Mouse (Mus musculus) limb, embryonic 12.5 days (tissue): Measurements from ENCODE around the gene Dcun1d3. TPM values are rescaled to one million over a fixed set of nuclear protein-coding genes. Genes with fewer than 3 reads are reported as not detected.

ENCODE experiments used
- ATAC-seq: fragments of 200-750 bp; cut with Nextera tagmentation; 2 replicates; pipeline ENCODE4 v1.8.0; 2017; ENCODE audit warnings: low read depth, moderate TSS enrichment; ENCODE audit not compliant: insufficient number of reproducible peaks, insufficient read depth, low FRiP score, low TSS enrichment
- H3K27ac ChIP-seq: fragments of 300-500 bp; sonication (generic); 2 replicates; pipeline ENCODE4 v1.5.1; 2016; ENCODE audit warnings: mild to moderate bottlenecking, moderate library complexity
- H3K27me3 ChIP-seq: fragments of 300-500 bp; sonication (generic); 2 replicates; pipeline ENCODE4 v1.6.1; 2016; ENCODE audit warnings: mild to moderate bottlenecking, moderate library complexity
- H3K36me3 ChIP-seq: fragments of 300-500 bp; sonication (generic); 2 replicates; pipeline ENCODE4 v1.6.1; 2016; ENCODE audit warnings: mild to moderate bottlenecking, moderate library complexity
- H3K4me1 ChIP-seq: fragments of 300-500 bp; sonication (generic); replicated peaks from 2 replicates; pipeline ENCODE4 v1.6.1; 2016
- H3K4me2 ChIP-seq: fragments of 300-500 bp; sonication (generic); 2 replicates; pipeline ENCODE4 v1.6.1; 2016; ENCODE audit warnings: mild to moderate bottlenecking, moderate library complexity
- H3K4me3 ChIP-seq: fragments of 300-500 bp; sonication (generic); replicated peaks from 2 replicates; pipeline ENCODE4 v1.5.1; 2016; ENCODE audit warnings: mild to moderate bottlenecking
- H3K9ac ChIP-seq: fragments of 300-500 bp; sonication (generic); replicated peaks from 2 replicates; pipeline ENCODE4 v1.6.1; 2016; ENCODE audit warnings: mild to moderate bottlenecking, moderate library complexity
- H3K9me3 ChIP-seq: fragments of 300-500 bp; sonication (generic); 2 replicates; pipeline ENCODE4 v1.6.1; 2016; ENCODE audit warnings: mild to moderate bottlenecking, moderate library complexity
- WGBS: fragments of 180-500 bp; shearing (Covaris S2); methylation state at CpG from one replicate; pipeline ENCODE4 v1.1.7; 2016; 5-methylcytosine and 5-hydroxymethylcytosine counted together
- polyA plus RNA-seq: library from polyadenylated mRNA; unstranded; fragments of >200 nt; fragmentation: Nextera tagmentation; extraction: Ambion mirVana; gene quantifications from 2 replicates; pipeline ENCODE4 v1.2.1, GENCODE M21; 2016

Gene Dcun1d3
- polyA plus RNA-seq, 1 experiment from 2014 or later: 13.9 TPM

GRCm38 (mm10) chr7:119898247-119898856 is 2.3 kb upstream of the Dcun1d3 start:
- no peaks in the 10 kb centered on the region for H3K36me3 ChIP-seq
- H3K4me2 ChIP-seq: no peak overlapping the region
- WGBS: 79% methylated on average over 1 of the region's 1 CpGs
- no peak overlapping the region for H3K4me3 ChIP-seq
- H3K9me3 ChIP-seq: no peaks in the 10 kb centered on the region
- no peaks in the 10 kb centered on the region for H3K27me3 ChIP-seq
- no peak overlapping the region for H3K27ac ChIP-seq
- H3K9ac ChIP-seq: no peak overlapping the region
- ATAC-seq: no peak
- H3K4me1 ChIP-seq: peaks cover 15% of the 10 kb centered on the region

GRCm38 (mm10) chr7:119897521-119898109 is 1.5 kb upstream of the Dcun1d3 start:
- Histone ChIP-seq H3K4me1 (peaks cover 17% of the 10 kb centered on the region), H3K4me3 (no peak overlapping the region), H3K27me3 (no peaks in the 10 kb centered on the region), H3K9ac (no peak overlapping the region), H3K4me2 (no peak overlapping the region), H3K9me3 (no peaks in the 10 kb centered on the region), H3K27ac (no peak overlapping the region), H3K36me3 (no peaks in the 10 kb centered on the region)
- ATAC-seq: no peak
- WGBS: 95% methylated on average over 8 of the region's 8 CpGs

GRCm38 (mm10) chr7:119894818-119895544 is 1.1 kb downstream of the Dcun1d3 start:
- H3K27ac ChIP-seq: peak overlapping the region; percentile 90
- no peaks in the 10 kb centered on the region for H3K9me3 ChIP-seq
- H3K4me3 ChIP-seq: peak overlapping the region; percentile 70
- ATAC-seq: no peak; the same call in 1 of the 2 replicates
- H3K9ac ChIP-seq: peak overlapping the region; percentile 79
- no peaks in the 10 kb centered on the region for H3K27me3 ChIP-seq
- H3K36me3 ChIP-seq: no peaks in the 10 kb centered on the region
- peak overlapping the region; percentile 75 for H3K4me2 ChIP-seq
- H3K4me1 ChIP-seq: peaks cover 17% of the 10 kb centered on the region
- under 1% methylated on average over 14 of the region's 15 CpGs for WGBS

GRCm38 (mm10) chr7:119892742-119893141 is 3.4 kb downstream of the Dcun1d3 start:
- Histone ChIP-seq H3K9me3 (no peaks in the 10 kb centered on the region), H3K27ac (no peak overlapping the region), H3K27me3 (no peaks in the 10 kb centered on the region), H3K4me2 (no peak overlapping the region), H3K36me3 (no peaks in the 10 kb centered on the region), H3K4me3 (no peak overlapping the region), H3K9ac (no peak overlapping the region), H3K4me1 (peaks cover 17% of the 10 kb centered on the region)
- WGBS: 94% methylated on average over 4 of the region's 4 CpGs
- ATAC-seq: no peak

- no peak overlapping the region for H3K4me2 ChIP-seq
- H3K9ac ChIP-seq: no peak overlapping the region
- no peak overlapping the region for H3K4me3 ChIP-seq
- H3K36me3 ChIP-seq: no peaks in the 10 kb centered on the region
- H3K27ac ChIP-seq: no peak overlapping the region
- peaks cover 17% of the 10 kb centered on the region for H3K4me1 ChIP-seq
- no peak for ATAC-seq
- H3K9me3 ChIP-seq: no peaks in the 10 kb centered on the region
- 78% methylated on average over 1 of the region's 1 CpGs for WGBS
- no peaks in the 10 kb centered on the region for H3K27me3 ChIP-seq
Measured at GRCm38 (mm10) chr7:119892198-119892597, 3.9 kb downstream of the Dcun1d3 start.

- Histone ChIP-seq H3K36me3 (no peaks in the 10 kb centered on the region), H3K27ac (no peak overlapping the region), H3K9me3 (no peaks in the 10 kb centered on the region), H3K27me3 (no peaks in the 10 kb centered on the region), H3K4me3 (no peak overlapping the region), H3K9ac (no peak overlapping the region), H3K4me1 (no peaks in the 10 kb centered on the region), H3K4me2 (no peak overlapping the region)
- WGBS: 93% methylated on average over 4 of the region's 4 CpGs
- ATAC-seq: no peak
Measured at GRCm38 (mm10) chr7:119887887-119888286, 8.2 kb downstream of the Dcun1d3 start.

GRCm38 (mm10) chr7:119881229-119881628 is 14.9 kb downstream of the Dcun1d3 start:
- no peak for ATAC-seq
- H3K9me3 ChIP-seq: no peaks in the 10 kb centered on the region
- H3K4me2 ChIP-seq: no peak overlapping the region
- H3K4me1 ChIP-seq: no peaks in the 10 kb centered on the region
- 98% methylated on average over 2 of the region's 2 CpGs for WGBS
- no peak overlapping the region for H3K4me3 ChIP-seq
- H3K36me3 ChIP-seq: peaks cover 18% of the 10 kb centered on the region
- no peak overlapping the region for H3K9ac ChIP-seq
- no peak overlapping the region for H3K27ac ChIP-seq
- no peaks in the 10 kb centered on the region for H3K27me3 ChIP-seq

GRCm38 (mm10) chr7:119880345-119880744 is 15.8 kb downstream of the Dcun1d3 start:
- no peaks in the 10 kb centered on the region for H3K4me1 ChIP-seq
- H3K4me2 ChIP-seq: no peak overlapping the region
- no peak overlapping the region for H3K9ac ChIP-seq
- no peak for ATAC-seq
- H3K27ac ChIP-seq: no peak overlapping the region
- no peaks in the 10 kb centered on the region for H3K27me3 ChIP-seq
- no peaks in the 10 kb centered on the region for H3K9me3 ChIP-seq
- 87% methylated on average over 5 of the region's 5 CpGs for WGBS
- peaks cover 18% of the 10 kb centered on the region for H3K36me3 ChIP-seq
- H3K4me3 ChIP-seq: no peak overlapping the region

- no peak overlapping the region for H3K4me2 ChIP-seq
- H3K4me1 ChIP-seq: no peaks in the 10 kb centered on the region
Measured at GRCm38 (mm10) chr7:119879171-119879570, 16.9 kb downstream of the Dcun1d3 start.

GRCm38 (mm10) chr7:119875776-119876440 is 20.2 kb downstream of the Dcun1d3 start:
- Histone ChIP-seq H3K4me3 (no peak overlapping the region), H3K27me3 (no peaks in the 10 kb centered on the region), H3K36me3 (peaks cover 23% of the 10 kb centered on the region), H3K9ac (no peak overlapping the region), H3K4me1 (no peaks in the 10 kb centered on the region), H3K27ac (no peak overlapping the region), H3K4me2 (no peak overlapping the region), H3K9me3 (no peaks in the 10 kb centered on the region)
- no peak for ATAC-seq
- 75% methylated on average over 3 of the region's 3 CpGs for WGBS

More at GRCm38 (mm10) chr7:119879171-119879570, 16.9 kb downstream of the Dcun1d3 start:
- Histone ChIP-seq H3K4me3 (no peak overlapping the region), H3K36me3 (peaks cover 18% of the 10 kb centered on the region), H3K27me3 (no peaks in the 10 kb centered on the region), H3K27ac (no peak overlapping the region), H3K9ac (no peak overlapping the region), H3K9me3 (no peaks in the 10 kb centered on the region)
- ATAC-seq: no peak
- WGBS: 94% methylated on average over 4 of the region's 4 CpGs

- H3K4me2 ChIP-seq: no peak overlapping the region
- no peak for ATAC-seq
- WGBS: 60% methylated on average over 2 of the region's 2 CpGs
Measured at GRCm38 (mm10) chr7:119873050-119873449, 23.0 kb downstream of the Dcun1d3 start.

More at GRCm38 (mm10) chr7:119873050-119873449, 23.0 kb downstream of the Dcun1d3 start:
- H3K9me3 ChIP-seq: no peaks in the 10 kb centered on the region
- H3K9ac ChIP-seq: no peak overlapping the region
- no peak overlapping the region for H3K27ac ChIP-seq
- no peaks in the 10 kb centered on the region for H3K27me3 ChIP-seq
- H3K4me1 ChIP-seq: no peaks in the 10 kb centered on the region
- H3K4me3 ChIP-seq: no peak overlapping the region
- H3K36me3 ChIP-seq: peaks cover 18% of the 10 kb centered on the region
